Mouse (Mus musculus): Measurements from ENCODE around the gene Zfp553.

- TF ChIP-seq GATA1 (IDR thresholded peaks at IDR 0.05; ENCODE audit: borderline replicate concordance, low read length) = no peak
- no peak for TF ChIP-seq FLI1 (IDR thresholded peaks at IDR 0.05; ENCODE audit: low read length)
Observed at GRCm38 (mm10) chr7:127190672-127191071, 42.2 kb upstream of the Zfp553 start.

Measured in megakaryocyte, embryonic 14.5 days (primary cell).